In genomic region chr1:53405803-53406325, GRCm38 (mm10) we compare ENCODE assay signal across 26 mouse cellular contexts. TPM values are rescaled to one million over a fixed set of nuclear protein-coding genes. Genes with fewer than 3 reads are reported as not detected.
"Had no signal": no experiment of that assay in that cellular context is flagged by ENCODE, and none has a peak within 500 bp of the region (broad histone marks: within the 10 kb centered on the region; RNA-seq: fewer than 3 reads in every experiment).

No protein-coding gene starts in this region.

- H3K27ac ChIP-seq: gastrocnemius, adult 2 months; heart, adult 2 months; heart, embryonic 10.5 days; hindbrain, embryonic 13.5 days; hindbrain, embryonic 15.5 days; hindbrain, postnatal 0 days; layer of hippocampus, adult 2 months; left cerebral cortex, adult 2 months; limb, embryonic 10.5 days; limb, embryonic 12.5 days; liver, embryonic 13.5 days; liver, embryonic 15.5 days had no signal

- ATAC-seq: hindbrain, postnatal 0 days had no signal

- H3K4me2 ChIP-seq: hindbrain, embryonic 13.5 days; hindbrain, embryonic 15.5 days; limb, embryonic 12.5 days; liver, embryonic 11.5 days; liver, embryonic 13.5 days; liver, embryonic 15.5 days had no signal

- H3K9me3 ChIP-seq: heart, embryonic 10.5 days; hindbrain, embryonic 13.5 days; hindbrain, embryonic 15.5 days; limb, embryonic 10.5 days; limb, embryonic 12.5 days; liver, embryonic 13.5 days; liver, embryonic 15.5 days had no signal

- H3K4me3 ChIP-seq: gastrocnemius, adult 2 months; heart, adult 2 months; heart, embryonic 10.5 days; hindbrain, embryonic 13.5 days; hindbrain, embryonic 15.5 days; layer of hippocampus, adult 2 months; left cerebral cortex, adult 2 months; limb, embryonic 10.5 days; limb, embryonic 12.5 days; liver, embryonic 13.5 days; liver, embryonic 15.5 days had no signal

- H3K9ac ChIP-seq: hindbrain, embryonic 13.5 days; hindbrain, embryonic 15.5 days; limb, embryonic 12.5 days; liver, embryonic 13.5 days; liver, embryonic 15.5 days had no signal

- H3K27me3 ChIP-seq: hindbrain, embryonic 13.5 days; hindbrain, embryonic 15.5 days; limb, embryonic 12.5 days; liver, embryonic 13.5 days; liver, embryonic 15.5 days had no signal

- H3K36me3 ChIP-seq: heart, embryonic 10.5 days; hindbrain, embryonic 13.5 days; hindbrain, embryonic 15.5 days; limb, embryonic 10.5 days; limb, embryonic 12.5 days; liver, embryonic 13.5 days; liver, embryonic 15.5 days had no signal

- H3K4me1 ChIP-seq: hindbrain, embryonic 13.5 days; hindbrain, embryonic 15.5 days; limb, embryonic 10.5 days; limb, embryonic 12.5 days; liver, embryonic 13.5 days; liver, embryonic 15.5 days had no signal

- DNase-seq: gastrocnemius, adult 2 months; gastrocnemius, postnatal 10 days; gastrocnemius, postnatal 25 days; heart, adult 2 months; heart, postnatal 10 days; heart, postnatal 4 days; kidney, adult 18-20 months; kidney, adult 8-10 months; kidney, postnatal 10 days; kidney, postnatal 25 days; kidney, postnatal 4 days; liver; liver, embryonic 13.5 days had no signal

RNA-seq across cellular contexts. Expression of gene Gm28551, which starts 53.4 kb away (rescaled TPM):
- polyA plus RNA-seq: liver, embryonic 15.5 days had no signal

RNA-seq across cellular contexts. Expression of gene Asdurf, which starts 53.4 kb away (rescaled TPM):
- polyA plus RNA-seq: frontal cortex, adult 2 months; heart, adult 2 months; heart, embryonic 10.5 days; hindbrain, embryonic 11.5 days; kidney, embryonic 14.5 days; limb, embryonic 10.5 days; liver, embryonic 11.5 days; liver, embryonic 15.5 days had no signal
